Mouse (Mus musculus) retina, embryonic 14.5 days (tissue): ENCODE measurements around the gene Rev3l.
"Not testable (repeated sequence)": the region's sequence is repeated elsewhere in the genome, so short reads cannot be mapped to it uniquely, and the experiment has no call there.

Source experiments
- DNase-seq: peaks from one replicate; pipeline ENCODE4 v3.0.0-alpha.2; 2015; ENCODE audit warnings: low spot score

Rev3l gene

DNA sequence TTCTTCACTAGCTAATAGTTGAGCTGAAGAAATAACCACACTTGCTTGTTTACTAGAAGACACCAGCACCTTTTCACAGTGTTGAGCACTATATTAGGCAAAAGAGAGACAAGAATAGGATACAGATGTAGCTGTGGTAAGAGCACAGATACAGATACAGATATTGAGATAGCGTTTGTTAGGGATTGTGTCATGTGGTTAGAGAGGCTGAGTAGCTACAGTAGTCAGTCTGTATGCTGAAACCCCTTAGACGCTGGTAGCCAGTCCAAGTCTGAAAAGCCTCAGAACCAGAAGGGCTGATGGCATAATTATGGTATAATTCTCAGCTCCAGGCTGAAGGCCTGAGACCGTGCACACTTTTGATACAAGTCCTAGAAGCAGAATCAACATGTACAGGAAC lies 53.3 kb downstream of the Rev3l start:
- DNase-seq: no peak

GRCm38 (mm10) chr10:39793295-39793694 lies 61.4 kb downstream of the Rev3l start:
- no peak for DNase-seq

DNA sequence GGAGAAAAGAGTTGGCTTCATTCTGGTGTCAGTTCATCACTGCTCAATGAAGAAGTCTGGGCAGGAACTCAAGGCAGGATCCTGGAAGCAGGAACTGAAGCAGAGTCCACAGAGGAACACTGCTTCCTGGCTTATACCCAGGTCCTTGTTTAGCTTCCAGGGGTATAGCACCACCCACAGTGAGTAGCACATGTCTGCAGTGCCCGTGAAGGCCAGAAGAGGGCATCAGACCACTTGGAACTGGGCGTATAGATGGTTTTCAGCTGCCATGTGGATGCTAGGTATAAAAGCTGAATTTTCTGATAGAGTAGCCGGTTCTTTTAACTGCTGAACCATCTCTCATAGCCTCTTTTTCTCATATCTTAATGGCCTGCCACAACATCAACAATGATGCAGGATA lies 79.6 kb downstream of the Rev3l start:
- DNase-seq: peak; percentile 47

DNA sequence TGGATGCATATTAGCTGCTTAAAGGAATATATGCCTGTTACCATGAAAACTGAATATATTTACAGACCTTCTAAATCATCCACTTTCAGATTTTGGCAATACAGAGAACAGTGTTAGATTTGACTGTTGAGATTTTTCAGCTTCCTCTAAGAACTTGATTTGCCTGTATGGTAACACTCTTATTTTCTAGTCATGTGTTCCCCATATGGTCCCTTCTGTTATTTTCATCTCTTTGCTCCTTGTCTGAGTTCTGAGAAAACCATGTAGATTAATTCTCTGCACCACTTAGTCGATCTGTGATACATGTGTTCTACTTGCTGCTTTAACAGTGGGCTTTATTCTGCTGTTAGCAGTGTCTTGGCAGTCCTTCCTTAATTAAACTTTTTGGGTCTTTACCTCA lies 110.7 kb downstream of the Rev3l start:
- no peak for DNase-seq

- DNase-seq: no peak
Measured at GRCm38 (mm10) chr10:39865509-39865908, 133.6 kb downstream of the Rev3l start.

DNA sequence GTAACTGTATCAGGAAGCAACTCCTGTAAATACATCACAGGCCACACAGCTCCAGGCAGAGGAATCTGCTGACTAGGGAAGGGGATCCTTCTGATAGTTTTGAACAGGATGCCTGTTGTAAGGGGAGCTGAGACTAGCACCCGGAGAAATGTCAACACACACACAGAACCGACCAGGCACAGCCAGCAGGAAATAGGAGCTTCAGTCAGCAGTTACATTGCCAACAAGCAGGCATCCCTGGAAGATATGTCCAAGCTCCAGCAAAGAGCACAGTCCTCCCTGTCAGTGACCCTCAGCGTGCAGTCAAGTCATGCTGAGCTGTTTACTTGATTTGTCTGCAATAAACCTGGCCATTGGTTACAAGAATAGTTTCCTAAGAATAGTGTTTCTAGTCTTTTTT lies 156.7 kb downstream of the Rev3l start:
- no peak for DNase-seq

GRCm38 (mm10) chr10:39893702-39894697 lies 162.1 kb downstream of the Rev3l start:
- DNase-seq: no peak

DNA sequence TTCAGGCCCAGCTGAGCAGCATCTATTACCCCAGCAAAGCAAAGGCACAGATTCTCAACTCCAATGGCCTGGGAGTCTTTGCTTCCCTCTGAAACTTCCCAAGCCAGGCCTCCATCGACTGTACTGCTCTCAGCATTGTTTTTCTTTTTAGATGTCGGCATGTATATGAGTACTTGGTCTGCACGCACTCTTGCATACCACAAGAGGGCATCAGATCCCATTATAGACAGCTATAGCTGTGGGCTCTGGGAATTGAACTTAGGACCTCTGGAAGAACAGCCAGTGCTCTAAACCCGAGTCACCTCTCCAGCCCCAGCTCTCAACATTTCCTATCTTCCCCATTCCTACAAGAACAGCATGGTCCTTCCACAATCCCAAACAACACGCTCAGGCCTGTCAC lies 164.6 kb downstream of the Rev3l start:
- DNase-seq: no peak

DNA sequence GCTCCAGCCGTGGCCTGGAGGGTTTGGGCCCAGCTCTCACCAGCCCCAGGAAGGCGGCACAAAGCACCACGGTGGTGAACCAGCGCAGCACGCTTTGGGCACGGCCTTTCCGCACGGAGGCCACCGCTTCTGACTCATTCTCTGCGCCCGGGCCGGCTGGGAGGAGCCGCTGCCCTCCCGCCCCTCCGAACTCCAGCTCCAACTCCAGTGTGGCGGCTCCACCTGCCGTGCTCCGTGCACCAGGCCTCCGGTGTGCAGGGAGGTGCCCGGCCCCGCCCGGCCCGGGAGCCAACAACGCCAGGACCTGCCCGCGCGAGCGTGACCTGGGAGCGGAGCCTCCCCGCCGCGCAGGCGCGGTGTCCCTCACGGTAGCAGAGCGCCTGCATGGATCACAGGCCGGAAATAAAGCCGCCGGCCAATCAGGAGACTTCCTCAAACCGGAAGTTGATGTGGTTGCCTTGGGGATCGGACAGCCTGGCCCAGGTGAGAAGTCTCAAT lies 167.0 kb downstream of the Rev3l start, which contains the start of gene Mfsd4b4:
Gene Mfsd4b4, minus strand, starts transcription at position 365 of the 498 bp plus-strand sequence.
- DNase-seq: peak; percentile 87

DNA sequence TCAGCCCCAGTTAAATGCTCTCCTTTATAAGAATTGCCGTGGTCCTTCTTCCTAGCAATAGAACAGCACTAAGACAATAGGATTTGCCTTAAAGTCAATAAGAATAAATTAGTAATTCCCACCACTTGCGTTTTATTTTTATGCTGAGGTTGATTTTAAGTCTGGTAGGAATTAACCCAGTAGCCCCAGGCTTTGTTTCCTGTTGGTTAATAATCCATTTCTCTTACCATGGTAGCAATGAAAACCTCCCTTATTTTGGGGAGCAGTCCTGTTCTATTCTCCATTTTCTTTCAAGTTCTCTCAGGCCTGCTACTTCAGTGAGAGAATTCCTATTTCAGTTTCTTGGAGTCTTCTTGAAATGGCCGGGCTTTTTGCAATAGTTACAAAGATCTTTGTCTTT lies 172.3 kb downstream of the Rev3l start:
- no peak for DNase-seq

DNA sequence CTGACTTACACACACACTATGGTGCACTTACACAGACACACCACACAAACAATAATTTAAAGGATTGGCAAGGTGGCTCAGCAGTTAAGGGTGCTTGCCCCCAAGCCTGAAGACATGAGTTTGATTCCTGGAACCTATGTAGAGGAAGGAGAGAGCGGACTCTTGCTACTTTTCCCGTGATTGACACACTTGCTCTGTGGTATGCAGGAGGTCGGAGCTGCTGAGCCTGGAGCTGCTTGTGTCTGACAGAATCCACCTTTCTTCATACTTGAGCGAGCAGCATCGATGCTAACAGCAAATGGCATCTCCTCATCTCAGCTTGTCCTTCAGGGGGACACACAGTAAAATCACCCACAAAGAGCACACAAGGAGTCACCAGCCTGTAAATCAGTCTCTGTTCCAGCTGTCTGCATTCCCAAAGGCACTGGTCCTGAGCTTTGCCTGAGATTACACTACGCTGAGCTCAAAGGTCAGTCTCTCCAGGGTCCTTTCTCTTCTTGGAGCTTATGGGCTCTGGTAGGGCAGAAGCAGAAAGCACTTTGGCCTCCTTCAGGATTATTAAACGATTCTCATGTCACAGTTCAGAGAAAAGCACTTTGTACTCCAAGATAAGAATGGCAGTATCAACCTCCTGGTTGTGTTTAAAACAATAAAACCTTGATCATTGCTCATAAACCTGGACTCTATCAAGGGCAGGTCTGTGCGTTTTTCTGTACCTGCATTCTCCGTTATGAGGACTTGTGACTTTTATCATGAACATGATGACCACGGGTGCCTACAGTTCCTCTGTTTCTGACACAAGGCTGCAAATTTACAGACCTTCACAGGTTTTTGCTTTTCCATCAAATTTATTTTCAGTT lies 175.1 kb downstream of the Rev3l start:
- peak; percentile 43 for DNase-seq

GRCm38 (mm10) chr10:39908768-39909441 lies 177.0 kb downstream of the Rev3l start:
- DNase-seq: no peak

DNA sequence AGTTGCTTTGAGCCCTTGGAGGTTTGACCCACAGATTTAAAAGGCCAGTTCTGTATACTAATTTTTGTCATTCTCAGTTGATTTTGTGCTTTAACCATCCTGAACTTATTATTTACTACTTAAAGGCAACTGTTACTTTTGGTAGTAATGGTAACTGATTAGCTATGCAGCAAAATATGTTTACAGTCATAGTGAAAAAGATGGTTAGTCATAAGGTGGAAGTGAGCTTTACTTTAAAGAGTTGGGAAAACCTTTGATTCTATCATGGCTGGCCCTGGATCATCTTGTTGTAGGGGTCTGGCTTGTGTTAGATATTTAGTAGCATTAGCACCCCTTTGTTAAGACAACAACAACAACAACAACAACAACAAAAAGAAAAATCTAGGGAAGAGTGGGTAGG lies 180.7 kb downstream of the Rev3l start:
- no peak for DNase-seq

DNA sequence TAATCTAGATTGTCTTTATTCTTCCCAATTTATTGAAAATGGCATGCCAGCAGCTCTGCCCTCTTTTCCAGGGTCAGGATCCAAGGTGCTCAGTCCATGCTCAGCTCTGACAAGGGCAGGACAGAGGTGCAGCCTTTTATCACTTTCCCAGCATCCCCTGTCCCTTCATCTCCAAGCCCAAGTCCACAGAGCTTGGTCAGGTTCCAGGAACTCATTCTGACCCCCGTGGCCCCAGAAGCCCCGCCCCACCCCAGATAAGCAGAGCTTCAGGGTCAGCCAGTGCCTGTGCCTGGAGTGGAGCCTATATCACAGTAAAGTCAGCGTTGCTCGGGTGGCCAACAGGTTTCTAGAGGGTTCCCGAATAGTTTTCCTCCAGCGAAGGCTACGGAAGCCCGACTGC lies 192.6 kb downstream of the Rev3l start:
- not testable (repeated sequence) for DNase-seq
